Mouse (Mus musculus) adrenal gland, postnatal 25 days (tissue): ENCODE data around the gene Cntd1. TPM values are rescaled to one million over a fixed set of nuclear protein-coding genes. Genes with fewer than 3 reads are reported as not detected.
A peak's percentile ranks its signal among the peaks of the same experiment; 100 is the strongest.
"Not testable (repeated sequence)": the region's sequence is repeated elsewhere in the genome, so short reads cannot be mapped to it uniquely, and the experiment has no call there.

Source experiments
- DNase-seq: peaks from one replicate; pipeline ENCODE4 v3.0.0; 2021; ENCODE audit warnings: mixed read lengths
- total RNA-seq: library from RNA; stranded (reverse); gene quantifications from 2 replicates; pipeline ENCODE4 v1.2.3, GENCODE M21; 2021

Gene Cntd1
- total RNA-seq, 1 experiment from 2014 or later: 0.73 TPM

- DNase-seq: no peak
Observed at GRCm38 (mm10) chr11:101283805-101284204, 5.0 kb downstream of the Cntd1 start.

- peak; percentile 52 for DNase-seq
Observed at GRCm38 (mm10) chr11:101287306-101287705, 8.5 kb downstream of the Cntd1 start.

- DNase-seq: no peak
Observed at GRCm38 (mm10) chr11:101291231-101291630, 12.4 kb downstream of the Cntd1 start.

GRCm38 (mm10) chr11:101295191-101295590 is 16.4 kb downstream of the Cntd1 start:
- DNase-seq: no peak

- DNase-seq: no peak
Observed at GRCm38 (mm10) chr11:101300881-101301280, 22.1 kb downstream of the Cntd1 start.

GRCm38 (mm10) chr11:101301299-101302003 is 22.6 kb downstream of the Cntd1 start:
- no peak for DNase-seq

- DNase-seq: peak; percentile 98
Observed at GRCm38 (mm10) chr11:101302004-101302798, 23.4 kb downstream of the Cntd1 start, which contains the start of gene Becn1. Gene Becn1 (minus strand): TSS chr11:101302286.

GRCm38 (mm10) chr11:101307744-101308143 is 28.9 kb downstream of the Cntd1 start:
- no peak for DNase-seq

GRCm38 (mm10) chr11:101311083-101311482 is 32.3 kb downstream of the Cntd1 start:
- no peak for DNase-seq

GRCm38 (mm10) chr11:101312150-101312549 is 33.3 kb downstream of the Cntd1 start:
- DNase-seq: no peak

- DNase-seq: no peak
Observed at GRCm38 (mm10) chr11:101314567-101314966, 35.8 kb downstream of the Cntd1 start.

- no peak for DNase-seq
Observed at GRCm38 (mm10) chr11:101315082-101315650, 36.4 kb downstream of the Cntd1 start.

GRCm38 (mm10) chr11:101315665-101316500 is 37.1 kb downstream of the Cntd1 start, which contains the start of gene Psme3:
Gene Psme3 (plus strand): TSS chr11:101316213.
- DNase-seq: peak; percentile 93

- DNase-seq: no peak
Observed at GRCm38 (mm10) chr11:101316501-101316917, 37.7 kb downstream of the Cntd1 start.

- DNase-seq: peak; percentile 73
Observed at GRCm38 (mm10) chr11:101323609-101324008, 44.8 kb downstream of the Cntd1 start.

- no peak for DNase-seq
Observed at GRCm38 (mm10) chr11:101324763-101325162, 46.0 kb downstream of the Cntd1 start, which contains the start of gene Aoc2. Gene Aoc2 (plus strand): TSS chr11:101325063.

GRCm38 (mm10) chr11:101325201-101325600 is 46.4 kb downstream of the Cntd1 start:
- not testable (repeated sequence) for DNase-seq

GRCm38 (mm10) chr11:101326147-101326546 is 47.3 kb downstream of the Cntd1 start:
- no peak for DNase-seq

GRCm38 (mm10) chr11:101327311-101327710 is 48.5 kb downstream of the Cntd1 start:
- DNase-seq: no peak

GRCm38 (mm10) chr11:101328941-101329635 is 50.3 kb downstream of the Cntd1 start:
- peak; percentile 66 for DNase-seq

- no peak for DNase-seq
Observed at GRCm38 (mm10) chr11:101330371-101330924, 51.6 kb downstream of the Cntd1 start, which contains the start of gene Aoc3. Gene Aoc3 (plus strand): TSS chr11:101330605.
